Mouse (Mus musculus) kidney, adult 2 months (tissue): Measurements from ENCODE around the gene Nfia.

Source experiments
- CTCF ChIP-seq: fragments of 200-500 bp; conservative IDR thresholded peaks from 2 replicates; pipeline ENCODE4 v1.5.1; 2011; ENCODE audit warnings: low read depth, mild to moderate bottlenecking, control low read depth, low read length, moderate library complexity, mixed read lengths; ENCODE audit not compliant: insufficient read depth, insufficient read length
- POLR2A ChIP-seq: fragments of 200-500 bp; IDR thresholded peaks from one replicate; pipeline ENCODE4 v1.6.1; 2011; ENCODE audit warnings: low read depth, low read length, control low read depth

DNA sequence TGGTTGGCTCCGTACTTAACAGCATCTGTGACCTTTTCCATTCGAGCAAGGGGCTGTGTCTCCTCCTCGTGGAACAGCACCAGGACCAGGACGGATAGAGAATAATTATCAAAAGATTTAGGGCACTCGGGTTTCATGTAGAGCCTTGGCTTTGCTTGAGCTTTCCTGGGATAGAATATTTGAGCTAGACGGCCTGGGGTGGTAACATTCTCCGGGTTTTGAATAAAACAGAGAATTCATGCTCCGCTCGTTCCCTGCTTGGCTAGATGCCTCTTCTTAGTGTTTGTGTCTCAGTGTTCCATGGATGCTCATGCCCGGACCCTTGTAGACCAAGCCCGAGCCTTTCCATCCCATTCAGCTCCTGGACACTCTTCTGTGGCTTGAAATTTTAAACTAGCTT is 181.4 kb downstream of the Nfia start:
- no peak for TF ChIP-seq CTCF
- TF ChIP-seq POLR2A = no peak
